ENCODE assay signal across 21 mouse cellular contexts in the genomic region with DNA sequence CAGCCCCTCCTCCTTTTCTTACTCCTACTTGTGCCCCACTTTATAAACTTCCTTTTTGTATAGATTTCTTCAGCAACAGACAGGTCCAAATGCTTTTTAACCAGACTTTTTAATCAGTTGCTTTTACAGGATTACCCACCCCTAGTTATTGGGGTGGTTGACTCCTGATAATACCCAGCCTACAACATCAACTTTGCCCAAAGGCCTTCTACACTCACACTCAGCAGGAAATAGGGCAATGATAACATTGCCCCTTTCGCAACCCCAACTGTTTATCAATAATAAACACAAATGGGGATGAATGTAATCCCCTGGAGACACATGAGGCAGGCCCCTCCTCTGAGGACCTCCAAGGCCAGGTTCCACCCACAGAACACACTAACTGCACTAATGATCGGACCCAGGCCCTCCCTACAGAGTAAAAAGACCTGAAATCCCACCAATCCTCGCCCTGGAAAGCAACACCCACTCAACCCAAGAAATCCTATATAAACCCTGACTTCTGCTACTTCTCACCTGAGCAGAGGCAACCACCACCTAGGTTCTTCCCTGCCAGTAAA. TPM values are rescaled to one million over a fixed set of nuclear protein-coding genes. Genes with fewer than 3 reads are reported as not detected.
DNase-seq lines count a peak whose midpoint lies in the region; ATAC-seq and TF ChIP-seq lines count a peak whose summit lies in the region.
"Had no signal": no experiment of that assay in that cellular context is flagged by ENCODE, and none has a peak within 500 bp of the region (broad histone marks: within the 10 kb centered on the region; RNA-seq: fewer than 3 reads in every experiment).

No protein-coding gene starts in this region.

- H3K27ac ChIP-seq in liver, embryonic 14.5 days: no peak overlapping the region
- H3K27ac ChIP-seq in forebrain, embryonic 10.5 days: no peak overlapping the region
- H3K27ac ChIP-seq: embryonic facial prominence, embryonic 12.5 days; forebrain, embryonic 12.5 days; gastrocnemius, adult 2 months; heart, embryonic 10.5 days; hindbrain, embryonic 13.5 days; hindbrain, postnatal 0 days had no signal

- peak; percentile 84 for DNase-seq in heart, adult 11 months
- no peak for DNase-seq in heart, postnatal 14 days
- peak; percentile 35 for DNase-seq in MEL-GATA-1-ER (ENCODE audit: extremely low read depth, low read depth)
- peak in 1 of 3 experiments; percentile 7 for DNase-seq in liver, embryonic 14.5 days (ENCODE audit: low read depth in 3 of 3, low spot score in 3 of 3)
- DNase-seq in forebrain, embryonic 10.5 days (ENCODE audit: extremely low spot score, low spot score): no peak
- no peak for DNase-seq in thymus, adult 18-20 months
- DNase-seq: adrenal gland, adult 2 months; adrenal gland, postnatal 25 days; cerebellum, adult 2 months; cerebellum, postnatal 14 days; gastrocnemius, adult 2 months; gastrocnemius, postnatal 25 days; heart, adult 18-20 months; heart, postnatal 10 days had no signal

- no peaks in the 10 kb centered on the region for H3K36me3 ChIP-seq in liver, embryonic 14.5 days (replicated peaks; ENCODE audit: control insufficient read depth, insufficient read depth, low read depth)
- no peaks in the 10 kb centered on the region for H3K36me3 ChIP-seq in forebrain, embryonic 10.5 days (replicated peaks)
- H3K36me3 ChIP-seq: embryonic facial prominence, embryonic 12.5 days; forebrain, embryonic 12.5 days; heart, embryonic 10.5 days; hindbrain, embryonic 13.5 days had no signal

- intact Hi-C loops in heart, postnatal 14 days (cut with DNase I): no loop called here

- whole genome bisulfite sequencing in liver, embryonic 14.5 days (ENCODE audit: insufficient replicate concordance): 15% methylated on average over 3 of the region's 3 CpGs
- WGBS in forebrain, embryonic 10.5 days: 85% methylated on average over 3 of the region's 3 CpGs

- H3K9me3 ChIP-seq in liver, embryonic 14.5 days (ENCODE audit: control insufficient read depth, low read length): no peaks in the 10 kb centered on the region
- H3K9me3 ChIP-seq in forebrain, embryonic 10.5 days: no peaks in the 10 kb centered on the region
- H3K9me3 ChIP-seq: embryonic facial prominence, embryonic 12.5 days; forebrain, embryonic 12.5 days; heart, embryonic 10.5 days; hindbrain, embryonic 13.5 days had no signal

- no peak overlapping the region for H3K9ac ChIP-seq in liver, embryonic 14.5 days (replicated peaks)
- H3K9ac ChIP-seq: embryonic facial prominence, embryonic 12.5 days; forebrain, embryonic 12.5 days; hindbrain, embryonic 13.5 days had no signal

- TF ChIP-seq EP300 in liver, embryonic 14.5 days (IDR thresholded peaks at IDR 0.05; ENCODE audit: low read depth): 0 out of 2 replicates have a peak, but pooled peaks have one; percentile 29

- ATAC-seq in liver, embryonic 14.5 days (ENCODE audit: insufficient read depth): peak; percentile 55; the same call in 1 of the 2 replicates
- peak; percentile 59 for ATAC-seq in megakaryocyte-erythroid progenitor cell, adult 5-6 weeks (replicated peaks; ENCODE audit: low FRiP score, low TSS enrichment, poor library complexity, severe bottlenecking)
- ATAC-seq: hindbrain, postnatal 0 days had no signal

- H3K4me1 ChIP-seq in liver, embryonic 14.5 days (replicated peaks; ENCODE audit: control insufficient read depth in 2 of 2, insufficient read depth in 2 of 2, low read length in 1 of 2): peaks cover 2 to 4% of the 10 kb centered on the region in 2 experiments; a peak in 1 of 4 replicates
- no peaks in the 10 kb centered on the region for H3K4me1 ChIP-seq in forebrain, embryonic 10.5 days
- H3K4me1 ChIP-seq: embryonic facial prominence, embryonic 12.5 days; forebrain, embryonic 12.5 days; heart, embryonic 10.5 days; hindbrain, embryonic 13.5 days had no signal

- H3K27me3 ChIP-seq in liver, embryonic 14.5 days (ENCODE audit: control insufficient read depth, insufficient read depth, low read length): no peaks in the 10 kb centered on the region
- H3K27me3 ChIP-seq in forebrain, embryonic 10.5 days (ENCODE audit: poor library complexity, severe bottlenecking): no peaks in the 10 kb centered on the region
- H3K27me3 ChIP-seq: embryonic facial prominence, embryonic 12.5 days; forebrain, embryonic 12.5 days; hindbrain, embryonic 13.5 days had no signal

- no peak overlapping the region for H3K4me2 ChIP-seq in liver, embryonic 14.5 days (ENCODE audit: low read depth)
- H3K4me2 ChIP-seq: embryonic facial prominence, embryonic 12.5 days; forebrain, embryonic 12.5 days; hindbrain, embryonic 13.5 days had no signal

- H3K4me3 ChIP-seq in liver, embryonic 14.5 days (ENCODE audit: insufficient read depth in 1 of 2, low read depth in 2 of 2, low read length in 2 of 2): no peak overlapping the region
- H3K4me3 ChIP-seq in forebrain, embryonic 10.5 days: no peak overlapping the region
- H3K4me3 ChIP-seq: embryonic facial prominence, embryonic 12.5 days; forebrain, embryonic 12.5 days; gastrocnemius, adult 2 months; heart, embryonic 10.5 days; hindbrain, embryonic 13.5 days had no signal

- no peak for TF ChIP-seq CTCF in liver, embryonic 14.5 days (IDR thresholded peaks at IDR 0.05; ENCODE audit: low read depth)

RNA-seq across cellular contexts. Expression of a gene that starts 28.9 kb away (rescaled TPM):
- under 1 TPM; 0.14 to 0.15 TPM for total RNA-seq in heart, postnatal 14 days (2021)
- polyA plus RNA-seq in liver, embryonic 14.5 days (2012; rRNA removed): 0.08 and 0.14 TPM in 2 replicates
- 0.05 and 0.24 TPM in 2 replicates for polyA plus RNA-seq in liver, embryonic 14.5 days (2014; fragmentation: Nextera tagmentation; extraction: Ambion mirVana)
- 1.8 and 7.1 TPM in 2 replicates for total RNA-seq in megakaryocyte-erythroid progenitor cell, adult 5-6 weeks (2014; fragmentation: Nextera tagmentation)
- total RNA-seq in megakaryocyte-erythroid progenitor cell, adult 5-6 weeks (2017): 2.3 and 3.3 TPM in 2 replicates
- polyA plus RNA-seq in forebrain, embryonic 10.5 days (2016; fragmentation: Nextera tagmentation; extraction: Ambion mirVana): 0.12 and 0.20 TPM in 2 replicates
- total RNA-seq: adrenal gland, postnatal 25 days; heart, adult 18-20 months; hematopoietic stem cell, adult 5-6 weeks had no signal

RNA-seq across cellular contexts. Expression of a gene that starts 29.1 kb away (rescaled TPM):
- total RNA-seq in heart, postnatal 14 days (2021): 10 to 100 TPM in 1 of 2 experiments, 1 to 10 TPM in 1; 9.9 to 10.1 TPM
- polyA plus RNA-seq in liver, embryonic 14.5 days (2012; rRNA removed): 7.2 and 9.0 TPM in 2 replicates
- 7.2 and 7.4 TPM in 2 replicates for polyA plus RNA-seq in liver, embryonic 14.5 days (2014; fragmentation: Nextera tagmentation; extraction: Ambion mirVana)
- 22.5 and 43.9 TPM in 2 replicates for total RNA-seq in megakaryocyte-erythroid progenitor cell, adult 5-6 weeks (2014; fragmentation: Nextera tagmentation)
- total RNA-seq in megakaryocyte-erythroid progenitor cell, adult 5-6 weeks (2017): 49.9 and 69.3 TPM in 2 replicates
- 64.6 and 65.4 TPM in 2 replicates for polyA plus RNA-seq in forebrain, embryonic 10.5 days (2016; fragmentation: Nextera tagmentation; extraction: Ambion mirVana)

Comparison
In these comparisons a context has a peak if more than half of its experiments do, and no peak if none do; other contexts are left out.
1. DNase-seq: peak in heart, adult 11 months (single experiment) and MEL-GATA-1-ER (single experiment); none in heart, postnatal 14 days (0 of 2), forebrain, embryonic 10.5 days (single experiment) and thymus, adult 18-20 months (0 of 2).